ENCODE assay signal across 25 mouse cellular contexts in genomic region chr5:88685745-88686299, GRCm38 (mm10). TPM values are rescaled to one million over a fixed set of nuclear protein-coding genes. Genes with fewer than 3 reads are reported as not detected.
DNase-seq lines count a peak whose midpoint lies in the region; ATAC-seq and TF ChIP-seq lines count a peak whose summit lies in the region.
"Had no signal": no experiment of that assay in that cellular context is flagged by ENCODE, and none has a peak within 500 bp of the region (broad histone marks: within the 10 kb centered on the region; RNA-seq: fewer than 3 reads in every experiment).

No protein-coding gene starts in this region.

- no peak overlapping the region for H3K27ac ChIP-seq in midbrain, embryonic 11.5 days (ENCODE audit: low read depth, low read length)
- H3K27ac ChIP-seq in midbrain, postnatal 0 days (ENCODE audit: low read depth, low read length), result no peak overlapping the region
- H3K27ac ChIP-seq in MEL (ENCODE audit: control insufficient read depth, low read depth, low read length), result no peak overlapping the region
- no peak overlapping the region for H3K27ac ChIP-seq in liver, embryonic 15.5 days (replicated peaks)
- H3K27ac ChIP-seq: embryonic facial prominence, embryonic 12.5 days; gastrocnemius, adult 2 months; hindbrain, embryonic 12.5 days; hindbrain, postnatal 0 days; kidney, postnatal 0 days; midbrain, embryonic 15.5 days had no signal

- no peak for TF ChIP-seq CTCF in midbrain, postnatal 0 days (IDR thresholded peaks at IDR 0.05)
- TF ChIP-seq CTCF in MEL (IDR thresholded peaks at IDR 0.05 in 2 of 3, conservative IDR thresholded peaks at IDR 0.05 in 1 of 3; ENCODE audit: control insufficient read depth in 1 of 3, insufficient read depth in 1 of 3, low read depth in 2 of 3, low read length in 3 of 3, poor library complexity in 1 of 3, severe bottlenecking in 1 of 3), result no peak

- no peak for TF ChIP-seq RAD21 in MEL (IDR thresholded peaks at IDR 0.05; ENCODE audit: low read depth, low read length)

- peak; percentile 68 for DNase-seq in midbrain, embryonic 11.5 days (ENCODE audit: low spot score, missing footprints)
- no peak for DNase-seq in midbrain, postnatal 0 days (ENCODE audit: low spot score)
- peak; percentile 37 for DNase-seq in MEL (ENCODE audit: low read depth, low spot score)
- no peak for DNase-seq in frontal cortex, postnatal 14 days (ENCODE audit: low spot score in 2 of 2)
- no peak for DNase-seq in layer of hippocampus, adult 18-20 months (ENCODE audit: low spot score in 2 of 2)
- DNase-seq: adrenal gland, postnatal 25 days; B cell, adult 2 months; cerebellum, adult 11-12 months; cerebellum, adult 9-11 months; embryo, embryonic 11 days; gastrocnemius, adult 2 months; gastrocnemius, postnatal 36 days; heart, postnatal 36 days; kidney, adult 8-10 months; kidney, postnatal 4 days; lung, postnatal 4 days; thymus, adult 2 months had no signal

- no peak overlapping the region for H3K9ac ChIP-seq in midbrain, embryonic 11.5 days (ENCODE audit: low read length)
- H3K9ac ChIP-seq in midbrain, postnatal 0 days (replicated peaks; ENCODE audit: low read length, poor library complexity, severe bottlenecking), result no peak overlapping the region
- no peak overlapping the region for H3K9ac ChIP-seq in MEL (ENCODE audit: control insufficient read depth, low read depth, low read length, poor library complexity, severe bottlenecking)
- no peak overlapping the region for H3K9ac ChIP-seq in liver, embryonic 15.5 days
- H3K9ac ChIP-seq: embryonic facial prominence, embryonic 12.5 days; hindbrain, embryonic 12.5 days; midbrain, embryonic 15.5 days had no signal

- ATAC-seq in midbrain, embryonic 11.5 days (ENCODE audit: low FRiP score), result no peak
- no peak for ATAC-seq in midbrain, postnatal 0 days (ENCODE audit: low FRiP score)
- ATAC-seq in liver, embryonic 15.5 days (ENCODE audit: insufficient read depth), result peak; percentile 41; the same call in 1 of the 2 replicates
- ATAC-seq: forebrain, embryonic 14.5 days; hindbrain, postnatal 0 days; intestine, embryonic 16.5 days had no signal

- no peaks in the 10 kb centered on the region for H3K4me1 ChIP-seq in midbrain, embryonic 11.5 days (ENCODE audit: control insufficient read depth, insufficient read depth, low read length)
- H3K4me1 ChIP-seq in midbrain, postnatal 0 days (ENCODE audit: insufficient read depth, low read length), result no peaks in the 10 kb centered on the region; the same call in 1 of the 2 replicates
- H3K4me1 ChIP-seq in MEL (ENCODE audit: control insufficient read depth in 1 of 2, insufficient read depth in 2 of 2, low read length in 2 of 2), result peaks cover 0 to 16% of the 10 kb centered on the region in 2 experiments; a peak in 2 of 4 replicates
- H3K4me1 ChIP-seq in liver, embryonic 15.5 days (replicated peaks), result peaks cover 15% of the 10 kb centered on the region
- H3K4me1 ChIP-seq: embryonic facial prominence, embryonic 12.5 days; hindbrain, embryonic 12.5 days; midbrain, embryonic 15.5 days had no signal

- H3K4me2 ChIP-seq in midbrain, embryonic 11.5 days, result no peak overlapping the region
- H3K4me2 ChIP-seq in midbrain, postnatal 0 days (ENCODE audit: low read depth, low read length, poor library complexity, severe bottlenecking), result no peak overlapping the region
- H3K4me2 ChIP-seq in liver, embryonic 15.5 days, result no peak overlapping the region
- H3K4me2 ChIP-seq: embryonic facial prominence, embryonic 12.5 days; hindbrain, embryonic 12.5 days; midbrain, embryonic 15.5 days had no signal

- TF ChIP-seq POLR2A in MEL (IDR thresholded peaks at IDR 0.05; ENCODE audit: control insufficient read depth in 1 of 2, insufficient read depth in 1 of 2, low read depth in 1 of 2, low read length in 2 of 2, poor library complexity in 1 of 2), result no peak

- H3K36me3 ChIP-seq in midbrain, embryonic 11.5 days (ENCODE audit: control insufficient read depth, insufficient read depth, low read length), result no peaks in the 10 kb centered on the region
- no peaks in the 10 kb centered on the region for H3K36me3 ChIP-seq in midbrain, postnatal 0 days (ENCODE audit: insufficient read depth, low read length)
- H3K36me3 ChIP-seq in MEL (ENCODE audit: control insufficient read depth in 1 of 2, insufficient read depth in 2 of 2, low read length in 2 of 2), result peaks cover 0 to 11% of the 10 kb centered on the region in 2 experiments; a peak in 2 of 4 replicates
- no peaks in the 10 kb centered on the region for H3K36me3 ChIP-seq in liver, embryonic 15.5 days (replicated peaks)
- H3K36me3 ChIP-seq: embryonic facial prominence, embryonic 12.5 days; hindbrain, embryonic 12.5 days; midbrain, embryonic 15.5 days had no signal

- TF ChIP-seq EP300 in MEL (IDR thresholded peaks at IDR 0.05; ENCODE audit: low read depth in 1 of 2, low read length in 2 of 2), result peak in 1 of 2 experiments; percentile 57; a peak in 1 of 4 replicates

- H3K27me3 ChIP-seq in midbrain, embryonic 11.5 days (ENCODE audit: control insufficient read depth, insufficient read depth, low read length), result no peaks in the 10 kb centered on the region
- H3K27me3 ChIP-seq in midbrain, postnatal 0 days (ENCODE audit: insufficient read depth, low read length), result no peaks in the 10 kb centered on the region
- H3K27me3 ChIP-seq in MEL (ENCODE audit: control insufficient read depth in 1 of 2, insufficient read depth in 2 of 2, low read length in 2 of 2), result no peaks in the 10 kb centered on the region
- H3K27me3 ChIP-seq in liver, embryonic 15.5 days, result peaks cover 41% of the 10 kb centered on the region
- H3K27me3 ChIP-seq: embryonic facial prominence, embryonic 12.5 days; hindbrain, embryonic 12.5 days; midbrain, embryonic 15.5 days had no signal

- 74% methylated on average over 6 of the region's 6 CpGs for WGBS in midbrain, embryonic 11.5 days
- 74% methylated on average over 6 of the region's 6 CpGs for WGBS in midbrain, postnatal 0 days
- WGBS in liver, embryonic 15.5 days (ENCODE audit: insufficient replicate concordance), result 27% methylated on average over 6 of the region's 6 CpGs

- H3K9me3 ChIP-seq in midbrain, embryonic 11.5 days (ENCODE audit: control insufficient read depth, low read length), result no peaks in the 10 kb centered on the region
- H3K9me3 ChIP-seq in midbrain, postnatal 0 days (ENCODE audit: low read length), result no peaks in the 10 kb centered on the region
- no peaks in the 10 kb centered on the region for H3K9me3 ChIP-seq in MEL (replicated peaks; ENCODE audit: insufficient read depth, low read length)
- no peaks in the 10 kb centered on the region for H3K9me3 ChIP-seq in liver, embryonic 15.5 days (replicated peaks)
- H3K9me3 ChIP-seq: embryonic facial prominence, embryonic 12.5 days; hindbrain, embryonic 12.5 days; midbrain, embryonic 15.5 days had no signal

- H3K79me2 ChIP-seq in MEL (ENCODE audit: control insufficient read depth, insufficient read depth, low read length, poor library complexity), result no peaks in the 10 kb centered on the region

- no peak overlapping the region for H3K4me3 ChIP-seq in midbrain, embryonic 11.5 days (ENCODE audit: low read depth, low read length)
- H3K4me3 ChIP-seq in midbrain, postnatal 0 days (ENCODE audit: low read depth, low read length), result no peak overlapping the region
- H3K4me3 ChIP-seq in MEL (ENCODE audit: control insufficient read depth in 1 of 2, insufficient read depth in 1 of 2, low read depth in 2 of 2, low read length in 2 of 2), result no peak overlapping the region
- H3K4me3 ChIP-seq in liver, embryonic 15.5 days (replicated peaks), result no peak overlapping the region
- H3K4me3 ChIP-seq: embryonic facial prominence, embryonic 12.5 days; gastrocnemius, adult 2 months; hindbrain, embryonic 12.5 days; midbrain, embryonic 15.5 days had no signal

TF ChIP-seq in MEL, 35 proteins besides CTCF, POLR2A, EP300 and RAD21:
- TF ChIP-seq CHD2 (IDR thresholded peaks at IDR 0.05; ENCODE audit: low read length) (no peak), ZKSCAN1 (IDR thresholded peaks at IDR 0.05; ENCODE audit: low read depth, low read length) (no peak), GABPA (IDR thresholded peaks at IDR 0.05; ENCODE audit: low read depth, low read length) (no peak), ELF1 (IDR thresholded peaks at IDR 0.05; ENCODE audit: low read depth, low read length) (no peak), MAFK (IDR thresholded peaks at IDR 0.05; ENCODE audit: borderline replicate concordance, low read depth, low read length) (no peak), KAT2A (conservative IDR thresholded peaks at IDR 0.05; ENCODE audit: low read depth, low read length) (no peak), TCF12 (IDR thresholded peaks at IDR 0.05; ENCODE audit: low read depth, low read length) (peak; percentile 70), ETS1 (IDR thresholded peaks at IDR 0.05; ENCODE audit: low read depth, low read length) (peak; percentile 83), MYC (IDR thresholded peaks at IDR 0.05; ENCODE audit: low read depth, low read length) (no peak), ZNF384 (IDR thresholded peaks at IDR 0.05; ENCODE audit: low read depth, low read length) (peak; percentile 54; the same call in 1 of the 2 replicates), GATA1 (IDR thresholded peaks at IDR 0.05; ENCODE audit: low read depth, low read length) (peak; percentile 59), MXI1 (IDR thresholded peaks at IDR 0.05; ENCODE audit: low read depth, low read length) (no peak), POLR2AphosphoS2 (IDR thresholded peaks at IDR 0.05; ENCODE audit: low read length) (no peak), SMC3 (IDR thresholded peaks at IDR 0.05; ENCODE audit: low read depth, low read length) (no peak)

RNA-seq across cellular contexts. Expression of gene Grsf1, which starts 9.9 kb away (rescaled TPM):
- 102 and 109 TPM in 2 replicates for polyA plus RNA-seq in midbrain, embryonic 11.5 days (2014; fragmentation: Nextera tagmentation; extraction: Ambion mirVana)
- total RNA-seq in midbrain, postnatal 0 days (2014; rRNA removed), result 58.0 and 60.3 TPM in 2 replicates
- polyA plus RNA-seq in midbrain, postnatal 0 days (2015; fragmentation: Nextera tagmentation; extraction: Ambion mirVana), result 54.1 and 54.6 TPM in 2 replicates
- total RNA-seq in MEL (2012; rRNA removed), result 49.4 and 50.0 TPM in 2 replicates
- 10 to 100 TPM in 1 of 2 experiments, not detected in 1; 62.8 TPM for polyA plus RNA-seq in MEL (2012; ENCODE audit: insufficient read depth in 1 of 2, insufficient read length in 2 of 2, low read depth in 1 of 2, low replicate concordance in 2 of 2, missing spikeins in 1 of 2)
- polyA plus RNA-seq in liver, embryonic 15.5 days (2015; fragmentation: Nextera tagmentation; extraction: Ambion mirVana), result 25.6 and 26.7 TPM in 2 replicates
- total RNA-seq in layer of hippocampus, adult 18-20 months (2021), result 10 to 100 TPM; 91.8 to 99.3 TPM

RNA-seq across cellular contexts. Expression of gene Mob1b, which starts 34.8 kb away (rescaled TPM):
- polyA plus RNA-seq in midbrain, embryonic 11.5 days (2014; fragmentation: Nextera tagmentation; extraction: Ambion mirVana), result 16.7 and 18.3 TPM in 2 replicates
- 10.9 and 16.3 TPM in 2 replicates for total RNA-seq in midbrain, postnatal 0 days (2014; rRNA removed)
- polyA plus RNA-seq in midbrain, postnatal 0 days (2015; fragmentation: Nextera tagmentation; extraction: Ambion mirVana), result 5.9 and 7.5 TPM in 2 replicates
- total RNA-seq in MEL (2012; rRNA removed), result 14.0 TPM in 2 replicates
- 10 to 100 TPM in 1 of 2 experiments, not detected in 1; 12.2 TPM for polyA plus RNA-seq in MEL (2012; ENCODE audit: insufficient read depth in 1 of 2, insufficient read length in 2 of 2, low read depth in 1 of 2, low replicate concordance in 2 of 2, missing spikeins in 1 of 2)
- 9.1 and 9.4 TPM in 2 replicates for polyA plus RNA-seq in liver, embryonic 15.5 days (2015; fragmentation: Nextera tagmentation; extraction: Ambion mirVana)
- 10 to 100 TPM; 25.4 to 26.8 TPM for total RNA-seq in layer of hippocampus, adult 18-20 months (2021)

Comparison
In these comparisons a context has a peak if more than half of its experiments do, and no peak if none do; other contexts are left out.
1. DNase-seq: peak in midbrain, embryonic 11.5 days (single experiment) and MEL (single experiment); none in midbrain, postnatal 0 days (single experiment), frontal cortex, postnatal 14 days (0 of 2) and layer of hippocampus, adult 18-20 months (0 of 2).